Mouse (Mus musculus): ENCODE measurements at regions not wholly inside any gene's neighbourhood (a gene's known extent, or its start where the extent isn't known, plus 50 kb on each side); places are given as distances from the start of the nearest gene placed in this dataset.

DNA sequence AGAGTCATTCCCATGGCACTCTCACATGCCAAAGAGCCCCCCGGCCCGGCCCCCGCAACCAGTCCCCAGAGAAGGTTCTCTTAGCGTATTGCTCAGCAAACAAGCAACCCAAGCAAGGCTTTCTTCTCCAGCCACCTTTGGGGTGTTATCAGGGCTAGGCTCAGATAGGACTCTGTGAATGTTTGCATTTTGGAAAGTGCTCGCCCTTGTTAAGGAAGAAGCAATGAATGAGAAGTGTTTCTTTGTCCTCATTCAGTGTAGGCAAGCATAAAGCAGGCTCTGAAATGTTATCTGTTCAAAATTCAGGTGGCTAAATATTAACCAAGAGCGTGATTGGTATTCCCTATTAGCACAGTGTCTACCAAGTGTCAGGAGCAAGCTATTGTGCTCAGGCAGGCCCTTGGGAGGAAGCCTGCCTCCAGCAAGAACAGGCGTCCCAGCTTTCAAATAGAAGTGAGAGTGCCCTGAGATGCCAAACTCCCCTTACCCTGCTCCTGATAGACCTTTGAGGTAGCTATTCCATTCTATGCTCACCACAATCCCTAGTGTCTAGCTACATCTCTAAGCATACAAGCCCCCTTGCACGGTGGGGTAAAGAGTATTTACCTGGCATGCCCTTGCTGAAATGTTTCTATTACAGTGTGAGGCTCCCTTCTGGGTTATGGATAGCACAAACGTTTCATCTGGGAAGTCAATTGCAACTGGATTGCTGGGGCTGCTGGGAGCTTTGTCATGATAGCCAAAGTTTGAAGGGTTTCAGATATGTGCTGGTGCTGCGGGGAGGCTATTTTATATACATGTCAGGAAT lies 191.7 kb downstream of the Fam43a start:
- no peak overlapping the region for H3K27ac ChIP-seq (ENCODE audit: insufficient read depth, low read depth, low read length)
- H3K4me3 ChIP-seq (ENCODE audit: insufficient read depth, low read length): no peak overlapping the region
- no peak for TF ChIP-seq POLR2A (IDR thresholded peaks at IDR 0.05; ENCODE audit: borderline replicate concordance, low read depth, low read length)
- no peak for TF ChIP-seq CTCF (IDR thresholded peaks at IDR 0.05; ENCODE audit: low read depth, low read length)
- peaks cover 37% of the 10 kb centered on the region for H3K4me1 ChIP-seq (ENCODE audit: control insufficient read depth, insufficient read depth, low read length)

DNA sequence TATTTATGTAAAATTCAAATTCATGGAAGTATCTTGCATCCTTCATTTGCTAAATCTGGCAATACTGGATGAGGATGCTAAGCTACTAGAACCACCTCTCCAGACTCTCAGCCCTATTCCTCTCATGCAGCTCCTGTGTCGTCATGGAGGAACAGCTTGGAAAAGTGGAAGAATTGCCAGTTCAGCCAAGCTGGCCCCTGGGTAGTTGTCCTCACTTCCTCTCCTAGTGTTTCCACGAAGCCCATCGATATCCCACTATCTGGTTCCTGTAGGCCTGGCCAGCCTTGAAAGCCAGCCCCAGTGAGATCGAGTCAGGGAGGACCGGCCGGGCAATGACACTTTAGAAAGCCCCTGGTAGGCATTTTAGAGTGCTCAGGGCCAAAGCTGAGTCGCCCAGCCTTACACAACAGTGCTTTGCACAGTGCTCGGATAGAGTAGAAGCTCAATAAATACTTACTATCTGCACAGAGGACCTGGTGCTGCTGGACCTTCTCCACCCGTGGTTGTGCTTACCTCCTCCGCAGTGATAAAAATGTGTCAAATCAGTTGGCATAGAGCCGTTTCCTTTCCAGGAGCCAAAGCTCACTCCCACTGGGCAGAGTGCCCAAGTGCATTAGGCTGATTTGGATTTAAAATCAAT lies 193.3 kb downstream of the Fam43a start:
- Histone ChIP-seq H3K27ac (ENCODE audit: insufficient read depth, low read depth, low read length) (no peak overlapping the region), H3K4me1 (ENCODE audit: control insufficient read depth, insufficient read depth, low read length) (peaks cover 26% of the 10 kb centered on the region), H3K4me3 (ENCODE audit: insufficient read depth, low read length) (no peak overlapping the region)
- TF ChIP-seq CTCF (IDR thresholded peaks at IDR 0.05; ENCODE audit: low read depth, low read length): no peak
- no peak for TF ChIP-seq POLR2A (IDR thresholded peaks at IDR 0.05; ENCODE audit: borderline replicate concordance, low read depth, low read length)

- peaks cover 21% of the 10 kb centered on the region for H3K4me1 ChIP-seq (ENCODE audit: control insufficient read depth, insufficient read depth, low read length)
- H3K4me3 ChIP-seq (ENCODE audit: insufficient read depth, low read length): no peak overlapping the region
- TF ChIP-seq CTCF (IDR thresholded peaks at IDR 0.05; ENCODE audit: low read depth, low read length) (no peak), POLR2A (IDR thresholded peaks at IDR 0.05; ENCODE audit: borderline replicate concordance, low read depth, low read length) (no peak)
- H3K27ac ChIP-seq (ENCODE audit: insufficient read depth, low read depth, low read length): no peak overlapping the region
Measured at GRCm38 (mm10) chr16:30793378-30793753, 193.8 kb downstream of the Fam43a start.

GRCm38 (mm10) chr16:30793856-30794255 lies 194.3 kb downstream of the Fam43a start:
- no peak overlapping the region for H3K4me3 ChIP-seq (ENCODE audit: insufficient read depth, low read length)
- H3K4me1 ChIP-seq (ENCODE audit: control insufficient read depth, insufficient read depth, low read length): peaks cover 17% of the 10 kb centered on the region
- H3K27ac ChIP-seq (ENCODE audit: insufficient read depth, low read depth, low read length): no peak overlapping the region
- TF ChIP-seq CTCF (IDR thresholded peaks at IDR 0.05; ENCODE audit: low read depth, low read length): no peak
- no peak for TF ChIP-seq POLR2A (IDR thresholded peaks at IDR 0.05; ENCODE audit: borderline replicate concordance, low read depth, low read length)

DNA sequence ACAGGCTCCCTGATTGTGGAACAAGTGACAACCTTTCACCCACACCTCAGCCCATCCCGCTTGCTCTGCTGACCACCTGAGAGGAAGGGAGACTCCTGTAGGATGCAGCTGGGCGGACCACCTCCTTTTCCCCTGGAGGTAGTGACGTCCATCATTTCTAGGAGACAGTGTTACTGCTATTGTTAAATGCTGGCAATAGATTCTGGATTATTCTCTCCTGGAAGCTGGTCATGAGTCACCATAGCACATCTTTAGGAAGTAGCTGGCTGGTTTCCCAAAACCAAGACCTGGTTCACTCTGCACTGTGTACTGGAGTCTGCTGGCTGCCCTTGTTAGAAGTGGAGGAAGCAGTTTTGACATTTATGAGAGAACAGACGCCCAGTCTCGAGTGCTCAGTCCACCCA lies 196.0 kb downstream of the Fam43a start:
- Histone ChIP-seq H3K4me3 (ENCODE audit: insufficient read depth, low read length) (no peak overlapping the region), H3K27ac (ENCODE audit: insufficient read depth, low read depth, low read length) (no peak overlapping the region), H3K4me1 (ENCODE audit: control insufficient read depth, insufficient read depth, low read length) (peaks cover 6% of the 10 kb centered on the region)
- no peak for TF ChIP-seq POLR2A (IDR thresholded peaks at IDR 0.05; ENCODE audit: borderline replicate concordance, low read depth, low read length)
- no peak for TF ChIP-seq CTCF (IDR thresholded peaks at IDR 0.05; ENCODE audit: low read depth, low read length)

DNA sequence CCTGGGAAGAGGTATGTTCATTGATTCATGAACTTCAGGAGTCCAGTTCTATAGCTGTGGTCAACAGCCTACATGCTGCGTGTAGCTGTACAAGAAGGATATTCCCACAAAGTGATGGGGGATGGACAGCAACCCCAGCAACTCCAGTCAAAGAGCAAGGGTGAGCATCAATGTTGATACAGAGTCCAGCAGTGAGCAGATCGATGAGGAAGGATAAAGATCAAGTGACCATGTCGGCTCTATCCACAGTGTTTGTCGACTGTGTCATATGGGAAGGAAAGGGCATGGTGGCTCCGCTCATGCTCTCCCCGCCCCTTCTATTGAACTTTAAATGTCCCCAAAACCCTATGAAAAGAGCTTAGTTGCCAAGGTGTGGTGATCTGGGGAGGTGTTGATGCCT lies 196.6 kb downstream of the Fam43a start:
- Histone ChIP-seq H3K4me3 (ENCODE audit: insufficient read depth, low read length) (no peak overlapping the region), H3K27ac (ENCODE audit: insufficient read depth, low read depth, low read length) (no peak overlapping the region), H3K4me1 (ENCODE audit: control insufficient read depth, insufficient read depth, low read length) (no peaks in the 10 kb centered on the region)
- TF ChIP-seq CTCF (IDR thresholded peaks at IDR 0.05; ENCODE audit: low read depth, low read length): no peak
- TF ChIP-seq POLR2A (IDR thresholded peaks at IDR 0.05; ENCODE audit: borderline replicate concordance, low read depth, low read length): no peak

DNA sequence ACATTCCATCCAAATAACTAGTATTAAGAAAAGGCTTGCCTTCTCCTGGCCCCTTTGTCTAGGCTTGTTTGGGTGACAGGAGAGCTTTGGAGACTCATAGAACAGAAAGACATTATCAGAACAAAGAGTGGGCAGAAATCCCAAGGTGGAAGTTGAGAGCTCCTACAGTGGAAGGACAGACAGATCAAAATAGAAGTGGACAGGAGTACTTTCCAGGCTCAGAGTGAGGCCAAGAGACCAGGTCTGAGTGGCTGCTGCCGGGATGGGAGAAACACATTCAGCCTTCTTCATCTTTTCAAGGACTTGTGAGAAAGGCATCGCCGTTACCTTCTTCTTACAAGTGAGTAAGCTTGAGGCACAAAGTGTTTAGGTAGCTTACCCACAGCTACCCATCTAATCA lies 197.5 kb downstream of the Fam43a start:
- TF ChIP-seq POLR2A (IDR thresholded peaks at IDR 0.05; ENCODE audit: borderline replicate concordance, low read depth, low read length): no peak
- no peak for TF ChIP-seq CTCF (IDR thresholded peaks at IDR 0.05; ENCODE audit: low read depth, low read length)
- no peak overlapping the region for H3K27ac ChIP-seq (ENCODE audit: insufficient read depth, low read depth, low read length)
- H3K4me1 ChIP-seq (ENCODE audit: control insufficient read depth, insufficient read depth, low read length): no peaks in the 10 kb centered on the region
- no peak overlapping the region for H3K4me3 ChIP-seq (ENCODE audit: insufficient read depth, low read length)

DNA sequence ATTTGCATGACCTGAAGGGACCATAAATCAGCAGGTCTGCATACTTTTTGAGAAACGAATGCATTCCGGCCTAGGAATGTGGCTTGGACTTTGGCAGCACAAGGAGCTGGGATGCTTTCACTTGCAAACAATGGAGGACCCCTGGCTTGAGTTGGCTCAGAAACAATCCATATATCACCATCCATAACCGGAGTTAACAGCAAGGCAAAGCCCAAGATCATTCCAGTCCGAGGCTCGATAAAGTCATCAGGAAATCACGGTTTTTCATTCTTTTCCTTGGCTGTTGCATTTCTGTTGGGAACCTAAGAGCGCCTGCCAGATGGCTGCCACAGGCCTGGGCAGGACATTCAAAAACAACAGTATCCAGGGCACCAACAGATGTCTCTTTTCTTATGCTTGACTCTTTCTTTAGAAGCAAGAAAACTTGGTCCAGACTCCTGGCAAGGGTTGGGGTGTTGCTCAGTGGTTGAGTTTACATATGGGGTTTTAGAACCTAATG lies 198.5 kb downstream of the Fam43a start:
- Histone ChIP-seq H3K4me3 (ENCODE audit: insufficient read depth, low read length) (no peak overlapping the region), H3K27ac (ENCODE audit: insufficient read depth, low read depth, low read length) (no peak overlapping the region), H3K4me1 (ENCODE audit: control insufficient read depth, insufficient read depth, low read length) (no peaks in the 10 kb centered on the region)
- TF ChIP-seq POLR2A (IDR thresholded peaks at IDR 0.05; ENCODE audit: borderline replicate concordance, low read depth, low read length) (no peak), CTCF (IDR thresholded peaks at IDR 0.05; ENCODE audit: low read depth, low read length) (no peak)

GRCm38 (mm10) chr16:30798536-30798935 lies 199.0 kb downstream of the Fam43a start:
- H3K4me3 ChIP-seq (ENCODE audit: insufficient read depth, low read length): no peak overlapping the region
- H3K27ac ChIP-seq (ENCODE audit: insufficient read depth, low read depth, low read length): no peak overlapping the region
- no peaks in the 10 kb centered on the region for H3K4me1 ChIP-seq (ENCODE audit: control insufficient read depth, insufficient read depth, low read length)
- TF ChIP-seq CTCF (IDR thresholded peaks at IDR 0.05; ENCODE audit: low read depth, low read length) (no peak), POLR2A (IDR thresholded peaks at IDR 0.05; ENCODE audit: borderline replicate concordance, low read depth, low read length) (no peak)

Data from bone marrow macrophage, adult 2 months (primary cell).